Mouse (Mus musculus) liver, embryonic 11.5 days (tissue): ENCODE data around the gene Tex45. TPM values are rescaled to one million over a fixed set of nuclear protein-coding genes. Genes with fewer than 3 reads are reported as not detected.

Experiments
- polyA plus RNA-seq: library from polyadenylated mRNA; unstranded; fragments of >200 nt; fragmentation: Nextera tagmentation; extraction: Ambion mirVana; gene quantifications from 2 replicates; pipeline ENCODE4 v1.2.1, GENCODE M21; 2014

Tex45 gene
- polyA plus RNA-seq, 1 experiment from 2014 or later: not detected

Other genes with a start within 250 kb of the Tex45 start
- gene Insr, start 191.2 kb upstream of the Tex45 start, polyA plus RNA-seq: 26.5 and 34.5 TPM in 2 replicates
- gene A430078G23Rik, start 117.4 kb upstream of the Tex45 start, polyA plus RNA-seq: 0.32 and 0.40 TPM in 2 replicates
- gene Arhgef18, start 77.9 kb upstream of the Tex45 start, polyA plus RNA-seq: 5.2 and 6.4 TPM in 2 replicates
- 3.4 and 4.3 TPM in 2 replicates for gene Pex11g, start 3.2 kb upstream of the Tex45 start, polyA plus RNA-seq
- 8.7 and 8.9 TPM in 2 replicates for gene Zfp358, start 22.3 kb downstream of the Tex45 start, polyA plus RNA-seq
- gene Mcoln1, start 29.6 kb downstream of the Tex45 start, polyA plus RNA-seq: 36.2 and 39.8 TPM in 2 replicates
- 17.8 and 22.9 TPM in 2 replicates for gene Pnpla6, start 44.5 kb downstream of the Tex45 start, polyA plus RNA-seq
- 3.0 and 4.9 TPM in 2 replicates for gene C330021F23Rik, start 97.1 kb downstream of the Tex45 start, polyA plus RNA-seq
- gene Camsap3, start 116.4 kb downstream of the Tex45 start, polyA plus RNA-seq: 3.5 and 3.9 TPM in 2 replicates
- 60.5 and 66.8 TPM in 2 replicates for gene Xab2, start 150.5 kb downstream of the Tex45 start, polyA plus RNA-seq
- gene Pet100, start 150.7 kb downstream of the Tex45 start, polyA plus RNA-seq: 102 and 111 TPM in 2 replicates
- gene Pcp2, start 154.7 kb downstream of the Tex45 start, polyA plus RNA-seq: 0.40 TPM in 1 of 2 replicates, not detected in the other
- gene Stxbp2, start 160.1 kb downstream of the Tex45 start, polyA plus RNA-seq: 97.5 and 105 TPM in 2 replicates
- gene Retn, start 184.9 kb downstream of the Tex45 start, polyA plus RNA-seq: 0.29 and 0.40 TPM in 2 replicates
- gene Mcemp1, start 194.9 kb downstream of the Tex45 start, polyA plus RNA-seq: 0.52 and 1.0 TPM in 2 replicates
- gene Fcor, start 201.5 kb downstream of the Tex45 start, polyA plus RNA-seq: 7.3 and 11.4 TPM in 2 replicates
- gene Trappc5, start 205.4 kb downstream of the Tex45 start, polyA plus RNA-seq: 29.5 and 31.6 TPM in 2 replicates
- gene Fcer2a, start 223.3 kb downstream of the Tex45 start, polyA plus RNA-seq: 0.10 TPM in 1 of 2 replicates, not detected in the other
- 0.92 and 1.8 TPM in 2 replicates for gene Clec4g, start 249.8 kb downstream of the Tex45 start, polyA plus RNA-seq